Mouse (Mus musculus): Measurements from ENCODE around the gene Ddi2. TPM values are rescaled to one million over a fixed set of nuclear protein-coding genes. Genes with fewer than 3 reads are reported as not detected.

Ddi2 gene
- polyA plus RNA-seq, 1 experiment from 2014 or later, result 16.8 TPM

DNA sequence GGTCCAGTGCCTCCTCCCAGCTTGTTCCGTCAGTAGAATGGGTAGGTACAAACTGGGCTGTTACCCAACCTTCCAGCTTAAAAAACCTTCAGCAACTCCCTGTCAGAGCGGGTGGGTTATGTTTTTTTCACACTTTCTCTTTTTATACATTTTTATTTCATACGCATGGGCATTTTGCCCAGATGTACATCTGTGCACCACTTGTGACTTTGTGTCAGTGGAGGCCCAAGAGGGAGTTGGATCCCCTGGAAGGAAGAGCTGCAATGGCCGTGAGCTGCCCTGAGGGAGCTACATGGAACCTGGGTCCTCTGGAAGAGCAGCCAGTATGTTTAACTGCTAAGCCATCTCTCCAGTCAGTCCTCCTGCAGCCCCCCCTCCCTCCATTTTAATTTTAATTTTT is 51.8 kb downstream of the Ddi2 start:
- H3K4me2 ChIP-seq (replicated peaks; ENCODE audit: low read depth, low read length), result no peak overlapping the region
- TF ChIP-seq EP300 (IDR thresholded peaks at IDR 0.05) (no peak), CTCF (IDR thresholded peaks at IDR 0.05) (no peak)
- no peaks in the 10 kb centered on the region for H3K36me3 ChIP-seq (ENCODE audit: insufficient read depth, low read length)
- H3K9me3 ChIP-seq (ENCODE audit: low read length), result no peaks in the 10 kb centered on the region
- no peak overlapping the region for H3K9ac ChIP-seq (replicated peaks; ENCODE audit: low read depth)
- no peaks in the 10 kb centered on the region for H3K4me1 ChIP-seq (ENCODE audit: insufficient read depth, low read depth, low read length)
- H3K27me3 ChIP-seq (replicated peaks; ENCODE audit: insufficient read depth, low read length), result no peaks in the 10 kb centered on the region
- no peak overlapping the region for H3K4me3 ChIP-seq (ENCODE audit: low read depth, low read length)
- ATAC-seq, result peak; percentile 18
- no peak overlapping the region for H3K27ac ChIP-seq (ENCODE audit: low read length)
- peak; percentile 66 for DNase-seq (ENCODE audit: low spot score)
- WGBS, result 56% methylated on average over 4 of the region's 4 CpGs

DNA sequence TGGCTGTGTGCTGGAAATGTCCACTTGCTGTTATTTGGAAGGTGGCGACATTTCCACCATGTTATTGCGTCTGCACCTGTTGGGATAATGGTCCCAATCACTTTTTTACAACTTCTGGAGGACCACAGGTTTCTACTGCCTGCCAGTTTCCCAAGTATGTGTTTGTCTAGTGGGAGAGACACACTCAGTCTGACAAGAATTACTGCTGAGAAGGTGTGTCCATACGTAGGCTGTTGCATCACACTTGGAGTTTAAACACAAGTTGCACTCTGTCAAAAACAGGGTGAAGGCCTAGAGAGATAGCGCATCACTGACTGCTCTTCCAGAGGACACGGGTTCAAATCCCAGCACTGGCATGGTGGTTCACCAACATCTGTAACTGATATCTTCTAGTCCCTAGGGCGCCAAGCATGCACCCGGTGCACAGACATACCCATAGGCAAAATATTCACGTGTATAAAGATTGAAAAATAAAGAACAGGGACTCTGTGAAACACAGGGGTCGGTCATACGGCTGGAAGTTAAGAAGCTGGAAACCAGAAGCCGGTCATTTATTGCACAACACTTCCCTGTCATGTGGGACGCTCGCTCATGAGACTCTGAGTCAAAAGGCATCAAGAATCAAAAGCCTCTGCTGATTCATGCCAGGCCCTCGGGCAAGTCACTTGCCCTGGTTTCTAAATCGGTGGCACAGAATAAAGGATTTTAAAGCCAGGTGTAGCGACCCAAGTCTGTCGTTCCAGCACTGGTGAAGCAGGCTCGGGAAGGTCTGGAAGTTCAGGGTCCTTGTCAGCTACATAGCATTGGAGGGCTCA is 53.1 kb downstream of the Ddi2 start:
- H3K27ac ChIP-seq (ENCODE audit: low read length), result peak overlapping the region; percentile 63; the same call in 1 of the 2 replicates
- peak; percentile 86 for DNase-seq (ENCODE audit: low spot score)
- WGBS, result 61% methylated on average over 18 of the region's 18 CpGs
- no peaks in the 10 kb centered on the region for H3K27me3 ChIP-seq (replicated peaks; ENCODE audit: insufficient read depth, low read length)
- H3K9ac ChIP-seq (replicated peaks; ENCODE audit: low read depth), result no peak overlapping the region
- H3K4me2 ChIP-seq (replicated peaks; ENCODE audit: low read depth, low read length), result no peak overlapping the region
- ATAC-seq, result peak; percentile 71
- TF ChIP-seq EP300 (IDR thresholded peaks at IDR 0.05) (peak; percentile 86), CTCF (IDR thresholded peaks at IDR 0.05) (no peak)
- H3K36me3 ChIP-seq (ENCODE audit: insufficient read depth, low read length), result no peaks in the 10 kb centered on the region
- no peak overlapping the region for H3K4me3 ChIP-seq (ENCODE audit: low read depth, low read length)
- H3K9me3 ChIP-seq (ENCODE audit: low read length), result no peaks in the 10 kb centered on the region
- peaks cover under 1% of the 10 kb centered on the region; the same call in 1 of the 2 replicates for H3K4me1 ChIP-seq (ENCODE audit: insufficient read depth, low read depth, low read length)

DNA sequence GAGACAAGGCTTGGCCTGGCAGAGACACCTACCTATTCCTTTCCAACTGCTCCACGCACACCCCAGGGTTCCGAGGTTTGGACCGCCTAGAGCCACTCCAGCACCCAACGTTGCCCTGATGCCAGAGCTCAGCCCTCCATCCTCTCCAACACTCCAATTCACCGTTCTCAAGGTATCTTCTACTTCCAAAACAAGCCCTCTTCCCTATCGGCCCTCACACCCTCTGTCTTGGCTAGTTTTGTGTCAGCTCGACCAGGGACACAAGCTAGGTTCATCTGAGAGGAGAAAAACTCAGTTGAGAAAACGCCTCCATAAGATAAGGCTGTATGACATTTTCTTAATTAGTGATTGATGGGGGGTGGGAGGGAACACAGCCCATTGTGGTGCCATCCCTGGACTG is 58.4 kb downstream of the Ddi2 start, which contains the start of gene Plekhm2:
Plekhm2 (minus strand) TSS at position 101 of the 400 bp plus-strand sequence.
- Histone ChIP-seq H3K27me3 (replicated peaks; ENCODE audit: insufficient read depth, low read length) (no peaks in the 10 kb centered on the region), H3K9ac (replicated peaks; ENCODE audit: low read depth) (peak within 1 kb of the TSS; percentile 88), H3K9me3 (ENCODE audit: low read length) (no peaks in the 10 kb centered on the region), H3K27ac (ENCODE audit: low read length) (peak within 1 kb of the TSS; percentile 86), H3K4me1 (ENCODE audit: insufficient read depth, low read depth, low read length) (peaks cover 16% of the 10 kb centered on the region), H3K36me3 (ENCODE audit: insufficient read depth, low read length) (no peaks in the 10 kb centered on the region), H3K4me2 (replicated peaks; ENCODE audit: low read depth, low read length) (peak within 1 kb of the TSS; percentile 86), H3K4me3 (ENCODE audit: low read depth, low read length) (peak within 1 kb of the TSS; percentile 80)
- TF ChIP-seq EP300 (IDR thresholded peaks at IDR 0.05), result no peak
- no peak for TF ChIP-seq CTCF (IDR thresholded peaks at IDR 0.05)
- no peak for DNase-seq (ENCODE audit: low spot score)
- 61% methylated on average over 8 of the region's 8 CpGs for WGBS
- ATAC-seq, result no peak

DNA sequence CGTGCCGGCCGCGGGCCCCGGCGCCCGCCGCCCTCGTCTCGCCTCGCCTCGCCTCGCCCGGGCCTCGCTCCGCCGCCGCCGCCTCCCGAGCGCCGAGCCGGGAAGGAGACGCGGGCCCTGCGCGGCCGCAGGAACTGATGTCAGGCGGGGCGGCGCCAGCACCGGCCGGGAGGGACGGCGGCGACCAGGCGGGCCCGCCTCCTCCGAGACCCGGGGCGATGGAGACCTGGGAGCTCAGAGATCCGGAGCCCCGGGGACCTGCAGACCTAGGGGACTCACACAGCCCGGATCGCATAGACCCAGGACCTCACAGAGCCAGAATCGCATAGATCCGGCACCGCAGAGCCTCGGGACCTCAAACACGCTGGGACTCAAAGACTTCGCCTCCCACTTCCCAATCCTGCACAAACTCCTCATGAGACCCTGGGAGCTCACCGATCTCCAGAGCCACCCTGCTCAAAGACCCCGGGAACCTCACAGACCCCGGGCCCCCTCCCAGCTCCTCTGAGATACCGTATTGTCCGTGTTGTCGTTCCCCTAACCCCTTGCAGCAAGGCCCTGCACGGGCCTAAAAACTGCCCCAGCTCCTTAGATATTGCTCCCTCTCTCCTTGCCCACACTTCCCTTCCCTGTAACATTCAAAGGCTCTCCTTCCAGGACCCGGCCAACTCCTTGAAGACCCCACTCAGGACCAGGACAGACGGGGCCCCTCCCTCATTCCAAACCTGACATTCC is 59.0 kb downstream of the Ddi2 start:
- peaks cover 16% of the 10 kb centered on the region for H3K4me1 ChIP-seq (ENCODE audit: insufficient read depth, low read depth, low read length)
- TF ChIP-seq EP300 (IDR thresholded peaks at IDR 0.05), result no peak
- no peak for TF ChIP-seq CTCF (IDR thresholded peaks at IDR 0.05)
- H3K36me3 ChIP-seq (ENCODE audit: insufficient read depth, low read length), result no peaks in the 10 kb centered on the region
- H3K9ac ChIP-seq (replicated peaks; ENCODE audit: low read depth), result peak overlapping the region; percentile 88
- DNase-seq (ENCODE audit: low spot score), result peak; percentile 86
- no peaks in the 10 kb centered on the region for H3K27me3 ChIP-seq (replicated peaks; ENCODE audit: insufficient read depth, low read length)
- peak overlapping the region; percentile 86 for H3K27ac ChIP-seq (ENCODE audit: low read length)
- peak; percentile 94 for ATAC-seq
- WGBS, result 1% methylated on average over 32 of the region's 60 CpGs
- peak overlapping the region; percentile 80 for H3K4me3 ChIP-seq (ENCODE audit: low read depth, low read length)
- H3K9me3 ChIP-seq (ENCODE audit: low read length), result no peaks in the 10 kb centered on the region
- peak overlapping the region; percentile 86 for H3K4me2 ChIP-seq (replicated peaks; ENCODE audit: low read depth, low read length)

DNA sequence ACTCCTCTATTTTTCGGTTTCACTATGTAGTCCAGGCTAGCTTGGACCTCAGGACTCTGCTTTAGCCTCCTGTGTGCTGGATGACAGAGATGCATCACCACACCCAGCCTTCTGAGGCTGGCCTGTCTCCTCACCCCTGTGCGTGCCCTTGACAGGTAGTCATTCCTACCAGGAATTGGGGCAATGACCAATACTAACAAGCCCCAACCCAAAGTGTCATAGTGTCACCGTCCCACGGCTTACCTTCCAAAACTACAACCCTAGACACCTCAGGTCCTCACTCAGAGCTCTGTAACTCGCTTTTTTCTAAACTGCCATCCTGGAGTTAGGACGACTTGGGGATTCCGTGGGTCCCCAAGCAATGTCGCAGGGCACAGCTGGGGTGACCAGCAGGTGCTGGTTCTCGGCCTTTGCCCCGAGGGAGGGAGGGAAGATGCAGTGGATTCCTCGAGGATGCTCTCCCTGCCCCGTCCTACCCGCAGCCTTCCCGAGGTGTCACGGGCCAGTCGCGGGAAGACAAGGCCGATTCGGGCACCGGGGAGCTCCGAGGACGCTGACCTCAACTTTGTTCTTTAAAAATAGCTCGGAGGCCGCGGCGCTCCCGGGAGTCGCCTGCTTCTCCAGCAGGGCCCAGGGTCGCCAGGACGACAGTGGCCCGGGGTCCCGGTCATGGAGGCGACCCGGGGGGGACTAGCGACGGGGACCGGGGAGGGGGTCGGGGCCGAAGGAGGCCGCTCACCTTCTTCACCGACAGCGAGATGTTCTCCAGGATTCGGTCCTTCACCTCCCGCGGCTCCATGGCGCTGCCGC is 59.9 kb downstream of the Ddi2 start:
- peak; percentile 40 for DNase-seq (ENCODE audit: low spot score)
- H3K36me3 ChIP-seq (ENCODE audit: insufficient read depth, low read length), result no peaks in the 10 kb centered on the region
- ATAC-seq, result peak; percentile 24
- 4% methylated on average over 36 of the region's 47 CpGs for WGBS
- H3K27ac ChIP-seq (ENCODE audit: low read length), result peak overlapping the region; percentile 86
- TF ChIP-seq CTCF (IDR thresholded peaks at IDR 0.05) (no peak), EP300 (IDR thresholded peaks at IDR 0.05) (no peak)
- no peaks in the 10 kb centered on the region for H3K27me3 ChIP-seq (replicated peaks; ENCODE audit: insufficient read depth, low read length)
- H3K4me1 ChIP-seq (ENCODE audit: insufficient read depth, low read depth, low read length), result peaks cover 16% of the 10 kb centered on the region
- peak overlapping the region; percentile 86 for H3K4me2 ChIP-seq (replicated peaks; ENCODE audit: low read depth, low read length)
- H3K4me3 ChIP-seq (ENCODE audit: low read depth, low read length), result peak overlapping the region; percentile 80
- no peaks in the 10 kb centered on the region for H3K9me3 ChIP-seq (ENCODE audit: low read length)
- H3K9ac ChIP-seq (replicated peaks; ENCODE audit: low read depth), result peak overlapping the region; percentile 88

All from lung, postnatal 0 days (tissue).